Mouse (Mus musculus): ENCODE measurements around the gene Kifap3. TPM values are rescaled to one million over a fixed set of nuclear protein-coding genes. Genes with fewer than 3 reads are reported as not detected.

Kifap3 gene
- total RNA-seq, 2 experiments from 2014 or later, result 12.4 to 13.1 TPM

DNA sequence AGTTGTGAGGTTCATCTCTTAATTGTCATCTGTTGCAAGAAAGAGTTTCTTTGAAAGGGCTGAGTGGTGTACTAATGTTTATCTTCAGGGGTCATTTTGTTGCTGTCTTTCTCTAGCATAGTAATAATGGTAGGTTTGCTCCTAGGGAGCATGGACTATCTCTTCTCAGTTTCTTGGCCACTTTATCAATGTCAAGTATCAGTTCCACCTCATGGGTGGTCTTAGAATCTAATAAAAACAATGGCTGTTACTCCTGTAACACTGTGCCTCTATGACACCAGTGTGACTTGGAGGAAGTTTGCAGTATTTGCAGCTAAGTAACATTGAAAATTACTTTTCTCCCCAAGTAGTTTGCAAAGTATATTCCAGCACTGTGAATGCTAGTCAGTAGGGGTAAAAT is 110.2 kb downstream of the Kifap3 start:
- no peak for DNase-seq
- intact Hi-C loops (cut with DNase I; ENCODE audit: low total_unique reads), result no loop called here

GRCm38 (mm10) chr1:163893294-163893693 is 113.9 kb downstream of the Kifap3 start:
- DNase-seq, result no peak
- intact Hi-C loops (cut with DNase I; ENCODE audit: low total_unique reads), result no loop called here

GRCm38 (mm10) chr1:163893774-163894527 is 114.6 kb downstream of the Kifap3 start:
- intact Hi-C loops (cut with DNase I; ENCODE audit: low total_unique reads), result no loop called here

GRCm38 (mm10) chr1:163898291-163898764 is 118.9 kb downstream of the Kifap3 start:
- intact Hi-C loops (cut with DNase I; ENCODE audit: low total_unique reads), result no loop called here

More at GRCm38 (mm10) chr1:163893774-163894527, 114.6 kb downstream of the Kifap3 start:
- no peak for DNase-seq

DNA sequence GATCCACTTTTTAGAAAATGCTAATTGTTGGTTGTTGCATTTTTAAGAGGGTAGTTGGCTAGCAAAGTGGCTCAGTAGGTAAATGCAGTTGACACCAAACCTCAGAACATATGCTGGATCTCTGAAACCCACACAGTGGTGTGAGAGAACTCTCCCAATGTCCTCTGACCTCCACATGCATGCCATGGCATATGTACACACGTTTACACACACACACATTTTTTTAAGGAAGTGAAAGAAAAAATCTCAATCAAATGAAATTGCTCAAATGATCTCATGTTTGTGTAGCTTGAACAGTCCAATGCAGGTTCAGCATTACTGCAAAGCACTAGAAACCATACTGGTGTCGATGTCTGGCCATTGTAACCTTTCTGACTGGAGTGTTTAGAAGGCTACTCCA is 120.2 kb downstream of the Kifap3 start:
- intact Hi-C loops (cut with DNase I; ENCODE audit: low total_unique reads), result no loop called here

More at GRCm38 (mm10) chr1:163898291-163898764, 118.9 kb downstream of the Kifap3 start:
- no peak for DNase-seq

DNA sequence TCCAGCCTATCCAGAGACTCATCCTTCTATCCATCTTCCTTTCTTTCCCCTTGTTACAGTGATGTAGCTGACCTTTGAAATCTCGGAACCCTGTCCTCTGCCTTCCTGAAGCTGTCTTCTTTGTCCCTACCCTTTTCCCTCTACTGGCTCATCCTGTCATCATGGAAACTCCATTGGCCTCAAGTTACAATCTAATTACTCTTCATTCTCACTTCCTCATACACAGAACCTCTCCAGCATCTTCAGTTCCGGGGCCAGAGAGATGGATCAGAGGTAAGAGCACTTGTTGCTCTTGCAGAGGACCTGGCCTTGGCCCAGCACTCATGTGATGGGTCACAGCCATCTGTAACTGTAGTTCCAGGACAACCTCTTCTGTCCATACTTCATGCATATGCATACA is 120.8 kb downstream of the Kifap3 start:
- DNase-seq, result no peak

More for the DNA sequence above, 120.2 kb downstream of the Kifap3 start:
- no peak for DNase-seq

GRCm38 (mm10) chr1:163903411-163903810 is 124.0 kb downstream of the Kifap3 start:
- no peak for DNase-seq
- intact Hi-C loops (cut with DNase I; ENCODE audit: low total_unique reads), result no loop called here

More for the DNA sequence above, 120.8 kb downstream of the Kifap3 start:
- intact Hi-C loops (cut with DNase I; ENCODE audit: low total_unique reads), result no loop called here

- DNase-seq, result no peak
- intact Hi-C loops (cut with DNase I; ENCODE audit: low total_unique reads), result no loop called here
Observed at GRCm38 (mm10) chr1:163907007-163907811, 127.8 kb downstream of the Kifap3 start.

GRCm38 (mm10) chr1:163908389-163908788 is 129.0 kb downstream of the Kifap3 start:
- DNase-seq, result no peak
- intact Hi-C loops (cut with DNase I; ENCODE audit: low total_unique reads), result loop anchor here (2.0 kb wide), 1 partner anchor 74 kb away; no protein-coding TSS in a partner anchor

DNA sequence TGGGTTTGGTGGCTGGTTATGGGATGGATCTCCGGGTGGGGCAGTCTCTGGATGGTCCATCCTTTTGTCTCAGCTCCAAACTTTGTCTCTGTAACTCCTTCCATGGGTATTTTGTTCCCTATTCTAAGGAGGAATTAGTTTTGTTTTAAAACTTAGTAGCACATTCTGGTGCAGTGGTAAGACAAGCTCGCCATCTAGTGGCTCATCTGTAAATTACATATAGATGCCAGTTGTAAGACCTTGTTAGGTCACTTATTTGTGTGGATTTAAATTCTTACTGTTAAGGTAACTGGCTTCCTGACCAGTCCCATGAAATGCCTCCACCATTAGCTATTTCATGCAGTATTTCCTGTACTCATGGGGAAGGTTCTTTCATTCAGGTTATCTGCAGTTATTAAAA is 131.0 kb downstream of the Kifap3 start:
- no peak for DNase-seq
- intact Hi-C loops (cut with DNase I; ENCODE audit: low total_unique reads), result loop anchor here (5.0 kb wide), 1 partner anchor 763 kb away; no protein-coding TSS in a partner anchor

- DNase-seq, result no peak
- intact Hi-C loops (cut with DNase I; ENCODE audit: low total_unique reads), result loop anchor here (5.0 kb wide), 1 partner anchor 763 kb away; no protein-coding TSS in a partner anchor
Observed at GRCm38 (mm10) chr1:163910785-163911184, 131.4 kb downstream of the Kifap3 start.

DNA sequence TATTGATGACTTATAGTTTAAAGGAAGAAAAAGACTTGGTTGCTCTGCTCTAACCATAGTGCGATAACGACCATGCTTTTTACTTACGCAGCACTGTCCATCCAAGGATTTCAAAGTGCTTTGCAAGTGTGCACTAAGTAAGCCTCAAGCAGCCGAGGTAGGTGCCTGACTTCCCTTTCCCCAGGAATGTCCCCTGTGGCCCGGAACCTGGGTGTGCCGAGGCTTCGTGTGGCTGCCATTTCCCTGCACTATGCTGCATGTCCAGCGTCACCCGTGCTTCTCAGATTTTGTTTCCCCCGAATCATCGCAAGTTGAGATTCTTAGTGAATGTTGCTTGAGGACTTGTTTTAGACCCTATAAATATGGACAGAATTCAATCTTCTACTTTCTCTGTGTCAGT is 132.6 kb downstream of the Kifap3 start:
- no peak for DNase-seq
- intact Hi-C loops (cut with DNase I; ENCODE audit: low total_unique reads), result loop anchor here (5.0 kb wide), 1 partner anchor 765 kb away; no protein-coding TSS in a partner anchor

DNA sequence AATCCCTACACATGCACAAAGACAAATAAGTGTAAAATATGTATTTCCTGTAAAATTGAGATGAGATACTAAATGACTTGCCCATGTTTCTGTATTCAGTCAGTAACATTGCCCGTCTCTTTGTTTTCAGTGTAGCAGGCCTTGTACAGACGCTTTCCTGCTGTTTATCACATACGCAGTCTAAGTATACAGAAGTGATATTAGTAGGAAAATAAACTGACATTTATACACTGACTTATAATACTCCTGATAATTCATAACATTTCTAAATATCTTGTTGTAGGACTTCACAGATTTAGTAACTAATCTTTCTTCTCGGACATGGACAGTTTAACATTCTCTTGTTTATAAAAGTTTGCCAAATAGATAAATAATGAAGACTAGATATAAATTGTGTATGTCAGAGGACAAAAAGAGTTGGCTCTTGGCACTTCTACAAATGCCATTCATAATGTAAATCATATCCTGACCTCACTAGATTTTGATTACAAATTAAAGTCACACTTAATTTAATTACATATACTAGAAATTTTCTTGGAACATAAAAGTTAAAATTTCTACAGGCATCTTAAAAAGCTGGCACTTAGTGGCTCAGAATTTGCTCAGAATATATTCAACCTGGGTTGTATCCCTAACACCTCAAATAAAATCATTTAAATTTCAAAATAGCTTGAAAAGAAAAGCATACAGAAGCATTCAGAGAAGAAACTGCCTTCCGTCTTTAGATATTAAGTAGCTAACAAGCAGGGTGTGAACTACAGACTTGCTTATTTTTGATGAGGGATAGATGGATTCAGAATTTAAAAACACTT is 138.2 kb downstream of the Kifap3 start:
- no peak for DNase-seq
- intact Hi-C loops (cut with DNase I; ENCODE audit: low total_unique reads), result no loop called here

DNA sequence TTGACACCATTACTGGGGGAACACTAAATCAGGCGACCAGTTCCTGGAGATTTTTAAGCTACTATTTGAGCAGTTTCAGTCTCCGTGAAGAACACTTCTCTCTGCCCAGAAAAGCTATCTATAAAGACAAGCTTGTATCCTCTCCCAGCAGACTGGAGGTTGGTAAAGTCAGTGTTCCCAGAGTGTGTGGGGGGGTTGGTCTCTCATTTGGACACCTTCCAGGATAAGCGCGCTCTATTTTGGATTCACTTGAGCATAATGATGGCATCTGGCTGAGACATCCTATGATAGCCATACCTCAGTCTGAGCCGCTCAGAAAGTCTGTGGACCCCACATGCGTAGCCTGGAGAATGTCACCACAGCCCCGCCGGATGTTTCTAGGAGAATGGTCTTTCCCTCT is 144.7 kb downstream of the Kifap3 start:
- intact Hi-C loops (cut with DNase I; ENCODE audit: low total_unique reads), result no loop called here
- no peak for DNase-seq

- DNase-seq, result no peak
- intact Hi-C loops (cut with DNase I; ENCODE audit: low total_unique reads), result no loop called here
Observed at GRCm38 (mm10) chr1:163928846-163929245, 149.5 kb downstream of the Kifap3 start, which contains the start of gene Scyl3. Scyl3 (plus strand) TSS chr1:163929100.

DNA sequence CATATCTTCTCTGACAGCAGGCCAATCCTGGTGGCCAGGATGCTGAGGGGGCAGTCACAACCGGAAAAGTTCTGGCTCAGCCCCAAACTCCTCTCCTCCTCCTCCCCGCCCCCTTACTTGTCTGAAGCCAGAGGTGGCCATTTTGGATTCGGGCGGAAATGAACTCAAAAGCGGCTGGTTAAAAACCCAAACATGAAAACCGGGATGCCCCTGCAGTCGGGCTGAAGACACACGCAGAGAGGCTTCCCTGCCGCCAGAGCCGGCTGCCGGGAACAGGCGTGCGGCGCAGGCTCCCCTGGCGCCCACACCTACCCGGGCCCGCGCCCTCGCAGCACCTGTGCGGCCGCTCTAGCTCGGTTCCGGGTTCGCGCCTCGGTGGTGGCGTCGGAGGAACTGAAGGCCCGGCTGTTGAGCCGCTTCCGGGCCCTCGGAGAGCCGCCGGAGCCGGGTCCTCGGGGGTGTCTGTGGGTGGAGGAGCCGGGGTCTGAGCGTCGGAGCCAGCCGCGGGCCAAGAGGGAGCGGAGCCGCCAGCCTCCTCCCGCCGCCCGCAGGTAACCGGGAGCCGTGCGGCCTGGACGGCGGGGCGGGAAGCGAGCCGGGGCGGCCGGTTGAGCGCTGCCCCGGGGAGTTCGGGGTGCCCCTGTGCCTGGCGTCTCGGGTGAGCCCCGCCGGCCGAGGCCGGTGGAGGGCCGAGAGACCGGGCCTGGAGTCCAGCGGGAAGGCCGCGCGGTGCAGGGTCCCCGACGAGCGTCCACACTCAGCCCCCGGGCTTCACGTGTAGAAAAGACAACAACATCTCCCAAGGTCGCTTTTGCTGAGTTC is 150.5 kb downstream of the Kifap3 start:
- intact Hi-C loops (cut with DNase I; ENCODE audit: low total_unique reads), result no loop called here
- peak; percentile 86 for DNase-seq

DNA sequence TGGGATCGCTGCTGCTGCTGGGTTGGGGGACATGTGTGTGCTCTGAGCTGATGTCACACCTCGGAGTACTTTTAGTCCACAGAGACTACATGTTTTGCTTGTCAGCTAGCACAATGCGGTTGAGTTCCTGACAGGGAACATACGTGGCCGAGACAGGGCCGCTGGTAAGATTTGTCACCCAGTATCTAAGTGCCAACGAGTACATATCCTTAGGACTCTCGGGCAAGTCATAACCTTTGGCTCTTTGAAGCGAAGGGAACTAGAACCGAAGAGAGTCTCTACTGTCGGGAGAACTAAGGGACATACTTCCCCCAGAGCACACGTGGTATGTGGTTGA is 151.0 kb downstream of the Kifap3 start:
- DNase-seq, result no peak
- intact Hi-C loops (cut with DNase I; ENCODE audit: low total_unique reads), result no loop called here

- no peak for DNase-seq
- intact Hi-C loops (cut with DNase I; ENCODE audit: low total_unique reads), result no loop called here
Observed at GRCm38 (mm10) chr1:163931801-163932200, 152.4 kb downstream of the Kifap3 start.

DNA sequence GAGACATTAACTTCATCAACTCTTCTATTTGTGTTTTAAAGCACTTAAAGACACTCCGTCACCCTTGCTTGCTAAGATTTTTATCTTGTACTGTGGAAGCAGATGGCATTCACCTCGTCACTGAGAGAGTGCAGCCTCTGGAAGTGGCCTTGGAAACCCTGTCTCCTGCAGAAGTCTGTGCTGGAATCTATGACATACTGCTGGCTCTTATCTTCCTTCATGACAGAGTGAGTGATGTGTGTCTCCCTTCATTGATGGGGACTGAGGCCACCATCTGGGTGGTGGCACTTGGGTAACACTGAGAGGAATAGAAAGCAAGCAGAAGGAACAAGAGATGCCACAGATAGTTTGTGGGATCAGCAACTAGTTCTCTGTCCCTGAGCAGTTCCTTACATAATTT is 155.2 kb downstream of the Kifap3 start:
- no peak for DNase-seq
- intact Hi-C loops (cut with DNase I; ENCODE audit: low total_unique reads), result no loop called here
